Comparison of ENCODE assay signal across 24 mouse cellular contexts in genomic region chr12:106726920-106727319, GRCm38 (mm10).
DNase-seq lines count a peak whose midpoint lies in the region; ATAC-seq and TF ChIP-seq lines count a peak whose summit lies in the region.
"Had no signal": no experiment of that assay in that cellular context is flagged by ENCODE, and none has a peak within 500 bp of the region (broad histone marks: within the 10 kb centered on the region; RNA-seq: fewer than 3 reads in every experiment).

No protein-coding gene starts in this region.

- H3K4me3 ChIP-seq in forebrain, embryonic 14.5 days (ENCODE audit: low read depth, low read length), result no peak overlapping the region
- H3K4me3 ChIP-seq in forebrain, embryonic 10.5 days, result no peak overlapping the region
- no peak overlapping the region for H3K4me3 ChIP-seq in midbrain, embryonic 12.5 days
- no peak overlapping the region for H3K4me3 ChIP-seq in kidney, adult 2 months (ENCODE audit: insufficient read depth, low read depth, low read length)
- H3K4me3 ChIP-seq: embryonic facial prominence, embryonic 15.5 days; erythroblast, embryonic 14.5 days; forebrain, embryonic 12.5 days; gastrocnemius, adult 2 months; heart, embryonic 12.5 days; hindbrain, embryonic 10.5 days; hindbrain, embryonic 15.5 days had no signal

- no peak overlapping the region for H3K4me2 ChIP-seq in forebrain, embryonic 14.5 days (ENCODE audit: low read length)
- no peak overlapping the region for H3K4me2 ChIP-seq in midbrain, embryonic 12.5 days (replicated peaks)
- H3K4me2 ChIP-seq: embryonic facial prominence, embryonic 15.5 days; forebrain, embryonic 12.5 days; heart, embryonic 12.5 days; hindbrain, embryonic 15.5 days had no signal

- no peak for ATAC-seq in forebrain, embryonic 14.5 days
- ATAC-seq in midbrain, embryonic 12.5 days (ENCODE audit: low FRiP score, low read depth), result peak; percentile 68; the same call in 1 of the 2 replicates
- ATAC-seq: activated CD4-positive, CD25-positive, alpha-beta regulatory T cell, adult 4 months; inflammation-experienced regulatory T-cells, adult 6 months; Patski had no signal

- 66% methylated on average over 8 of the region's 8 CpGs for WGBS in forebrain, embryonic 14.5 days
- WGBS in forebrain, embryonic 10.5 days, result 56% methylated on average over 8 of the region's 8 CpGs
- 39% methylated on average over 8 of the region's 8 CpGs for WGBS in midbrain, embryonic 12.5 days
- WGBS in kidney, adult 2 months, result 89% methylated on average over 8 of the region's 8 CpGs

- DNase-seq in forebrain, embryonic 14.5 days (ENCODE audit: low spot score), result peak; percentile 23
- no peak for DNase-seq in forebrain, embryonic 10.5 days (ENCODE audit: extremely low spot score, low spot score)
- peak; percentile 48 for DNase-seq in left cerebral cortex, postnatal 4 days
- DNase-seq in left cerebral cortex, adult 8-10 months (ENCODE audit: low spot score in 2 of 2), result no peak
- DNase-seq in brain, embryonic 14.5 days (ENCODE audit: low read depth), result peak; percentile 57
- DNase-seq in c-Kit-positive CD71-positive TER-119-positive erythroid progenitor cells, embryonic 14.5 days (ENCODE audit: low spot score), result no peak
- DNase-seq in kidney, adult 2 months, result no peak
- DNase-seq: adrenal gland, postnatal 14 days; cerebellum, adult 11-12 months; cerebellum, adult 9-11 months; embryo, embryonic 11 days; gastrocnemius, adult 2 months; gastrocnemius, postnatal 25 days had no signal

- H3K27me3 ChIP-seq in forebrain, embryonic 14.5 days (replicated peaks; ENCODE audit: control insufficient read depth, insufficient read depth, low read length), result no peaks in the 10 kb centered on the region
- H3K27me3 ChIP-seq in forebrain, embryonic 10.5 days (ENCODE audit: poor library complexity, severe bottlenecking), result no peaks in the 10 kb centered on the region
- H3K27me3 ChIP-seq in midbrain, embryonic 12.5 days, result peaks cover 7% of the 10 kb centered on the region; the same call in 1 of the 2 replicates
- H3K27me3 ChIP-seq in kidney, adult 2 months (replicated peaks; ENCODE audit: control insufficient read depth, insufficient read depth, low read length), result no peaks in the 10 kb centered on the region
- H3K27me3 ChIP-seq: CH12.LX; embryonic facial prominence, embryonic 15.5 days; forebrain, embryonic 12.5 days; heart, embryonic 12.5 days; hindbrain, embryonic 15.5 days; Patski had no signal

- H3K27ac ChIP-seq in forebrain, embryonic 14.5 days (ENCODE audit: low read depth, low read length), result no peak overlapping the region
- H3K27ac ChIP-seq in forebrain, embryonic 10.5 days, result no peak overlapping the region
- no peak overlapping the region for H3K27ac ChIP-seq in midbrain, embryonic 12.5 days (replicated peaks)
- H3K27ac ChIP-seq in kidney, adult 2 months (ENCODE audit: insufficient read depth, low read depth, low read length), result no peak overlapping the region
- H3K27ac ChIP-seq: embryonic facial prominence, embryonic 15.5 days; forebrain, embryonic 12.5 days; gastrocnemius, adult 2 months; hindbrain, embryonic 10.5 days; hindbrain, embryonic 15.5 days had no signal

- no peaks in the 10 kb centered on the region for H3K4me1 ChIP-seq in forebrain, embryonic 14.5 days (ENCODE audit: control insufficient read depth, insufficient read depth, low read length)
- H3K4me1 ChIP-seq in forebrain, embryonic 10.5 days, result no peaks in the 10 kb centered on the region; the same call in 1 of the 2 replicates
- H3K4me1 ChIP-seq in midbrain, embryonic 12.5 days, result no peaks in the 10 kb centered on the region
- no peaks in the 10 kb centered on the region for H3K4me1 ChIP-seq in kidney, adult 2 months (ENCODE audit: control insufficient read depth, insufficient read depth, low read length)
- H3K4me1 ChIP-seq: heart, embryonic 12.5 days; hindbrain, embryonic 10.5 days; hindbrain, embryonic 15.5 days had no signal

- H3K36me3 ChIP-seq in forebrain, embryonic 14.5 days (ENCODE audit: control insufficient read depth, insufficient read depth, low read length), result no peaks in the 10 kb centered on the region
- no peaks in the 10 kb centered on the region for H3K36me3 ChIP-seq in forebrain, embryonic 10.5 days (replicated peaks)
- no peaks in the 10 kb centered on the region for H3K36me3 ChIP-seq in midbrain, embryonic 12.5 days
- H3K36me3 ChIP-seq in kidney, adult 2 months (ENCODE audit: control insufficient read depth, insufficient read depth, low read length), result no peaks in the 10 kb centered on the region
- H3K36me3 ChIP-seq: embryonic facial prominence, embryonic 15.5 days; forebrain, embryonic 12.5 days; heart, embryonic 12.5 days; hindbrain, embryonic 10.5 days; hindbrain, embryonic 15.5 days had no signal

- no peak for TF ChIP-seq POLR2A in brain, embryonic 14.5 days (IDR thresholded peaks at IDR 0.05; ENCODE audit: borderline replicate concordance, extremely low read depth, insufficient read depth, insufficient read length, poor library complexity, severe bottlenecking)
- TF ChIP-seq POLR2A in kidney, adult 2 months (IDR thresholded peaks at IDR 0.05; ENCODE audit: low read depth, low read length), result no peak

- no peaks in the 10 kb centered on the region for H3K9me3 ChIP-seq in forebrain, embryonic 14.5 days (replicated peaks; ENCODE audit: control insufficient read depth, low read length)
- H3K9me3 ChIP-seq in forebrain, embryonic 10.5 days, result no peaks in the 10 kb centered on the region
- H3K9me3 ChIP-seq in midbrain, embryonic 12.5 days, result no peaks in the 10 kb centered on the region
- H3K9me3 ChIP-seq: embryonic facial prominence, embryonic 15.5 days; forebrain, embryonic 12.5 days; heart, embryonic 12.5 days; hindbrain, embryonic 10.5 days; hindbrain, embryonic 15.5 days had no signal

- no peak for TF ChIP-seq CTCF in brain, embryonic 14.5 days (IDR thresholded peaks at IDR 0.05; ENCODE audit: borderline replicate concordance, extremely low read depth, insufficient read depth, insufficient read length)
- no peak for TF ChIP-seq CTCF in kidney, adult 2 months (conservative IDR thresholded peaks at IDR 0.05; ENCODE audit: insufficient read depth, insufficient read length, low read depth, low read length)

- intact Hi-C loops in left cerebral cortex, postnatal 4 days (cut with DNase I), result no loop called here

- no peak overlapping the region for H3K9ac ChIP-seq in forebrain, embryonic 14.5 days (ENCODE audit: low read length)
- no peak overlapping the region for H3K9ac ChIP-seq in midbrain, embryonic 12.5 days (replicated peaks)
- H3K9ac ChIP-seq: embryonic facial prominence, embryonic 15.5 days; forebrain, embryonic 12.5 days; heart, embryonic 12.5 days; hindbrain, embryonic 15.5 days had no signal

Comparison
In these comparisons a context has a peak if more than half of its experiments do, and no peak if none do; other contexts are left out.
1. DNase-seq: peak in forebrain, embryonic 14.5 days (single experiment), left cerebral cortex, postnatal 4 days (single experiment) and brain, embryonic 14.5 days (single experiment); none in forebrain, embryonic 10.5 days (single experiment), left cerebral cortex, adult 8-10 months (0 of 2), c-Kit-positive CD71-positive TER-119-positive erythroid progenitor cells, embryonic 14.5 days (single experiment) and kidney, adult 2 months (single experiment).